Mouse (Mus musculus) liver, postnatal 0 days (tissue): Measurements from ENCODE around the gene Tm4sf20.

Experiments used
- CTCF ChIP-seq: sonication (generic); IDR thresholded peaks from 2 replicates; pipeline ENCODE4 v1.5.1; 2016; ENCODE audit warnings: antibody characterized with exemption, low read depth
- EP300 ChIP-seq: IDR thresholded peaks from 2 replicates; pipeline ENCODE4 v1.6.1; 2016; ENCODE audit warnings: antibody characterized with exemption, low read depth, mild to moderate bottlenecking

- no peak for TF ChIP-seq CTCF
- no peak for TF ChIP-seq EP300
Observed at GRCm38 (mm10) chr1:82773208-82773607, 4.9 kb upstream of the Tm4sf20 start.
